Mouse (Mus musculus) MEL (cell line): ENCODE data around the gene Map3k15. TPM values are rescaled to one million over a fixed set of nuclear protein-coding genes. Genes with fewer than 3 reads are reported as not detected.

Experiments used
- DNase-seq: peaks from one replicate; pipeline ENCODE4 v3.0.0; 2011; ENCODE audit warnings: low read depth, low spot score
- H3K27ac ChIP-seq: 2 replicates; pipeline ENCODE4 v1.5.1; 2012; ENCODE audit warnings: low read depth, mild to moderate bottlenecking, control low read depth, low read length, moderate library complexity; ENCODE audit not compliant: control insufficient read depth
- H3K27me3 ChIP-seq, 2 experiments: fragments of 150-350 bp in 1 of 2; sonication (generic) in 1 of 2; 2 replicates each; pipeline ENCODE4 v1.6.1; 2012; ENCODE audit warnings: low read length in 2 of 2, mild to moderate bottlenecking in 2 of 2, improper control_type of control experiment in 1 of 2, moderate library complexity in 1 of 2; ENCODE audit not compliant: insufficient read depth in 2 of 2, control insufficient read depth in 1 of 2
- H3K36me3 ChIP-seq, 2 experiments: 2 replicates each; pipeline ENCODE4 v1.6.1; 2012 to 2014; ENCODE audit warnings: low read length in 2 of 2, improper control_type of control experiment in 1 of 2, inconsistent platforms in 1 of 2, mild to moderate bottlenecking in 1 of 2; ENCODE audit not compliant: insufficient read depth in 2 of 2, control insufficient read depth in 1 of 2
- H3K4me1 ChIP-seq, 2 experiments: fragments of 150-350 bp in 1 of 2; sonication (generic) in 1 of 2; 2 replicates each; pipeline ENCODE4 v1.6.1; 2012; ENCODE audit warnings: low read length in 2 of 2, improper control_type of control experiment in 1 of 2, mild to moderate bottlenecking in 1 of 2; ENCODE audit not compliant: insufficient read depth in 2 of 2, control insufficient read depth in 1 of 2
- H3K4me3 ChIP-seq, 2 experiments: fragments of 150-350 bp in 1 of 2; sonication (generic) in 1 of 2; 2 replicates each; pipeline ENCODE4 v1.5.1; 2012; ENCODE audit warnings: low read depth in 2 of 2, low read length in 2 of 2, mild to moderate bottlenecking in 2 of 2, moderate library complexity in 2 of 2, control low read depth in 1 of 2, improper control_type of control experiment in 1 of 2; ENCODE audit not compliant: control insufficient read depth in 1 of 2, insufficient read depth in 1 of 2
- H3K79me2 ChIP-seq: 2 replicates; pipeline ENCODE4 v1.6.1; 2012; ENCODE audit warnings: mild to moderate bottlenecking, low read length, moderate library complexity; ENCODE audit not compliant: control insufficient read depth, poor library complexity, insufficient read depth
- H3K9ac ChIP-seq: 2 replicates; pipeline ENCODE4 v1.6.1; 2012; ENCODE audit warnings: low read depth, mild to moderate bottlenecking, control low read depth, low read length, moderate library complexity; ENCODE audit not compliant: control insufficient read depth, poor library complexity, severe bottlenecking
- H3K9me3 ChIP-seq: fragments of 150-350 bp; sonication (generic); replicated peaks from 2 replicates; pipeline ENCODE4 v1.6.1; 2012; ENCODE audit warnings: mild to moderate bottlenecking, low read length, improper control_type of control experiment, moderate library complexity; ENCODE audit not compliant: insufficient read depth
- ELF1 ChIP-seq: IDR thresholded peaks from 2 replicates; pipeline ENCODE4 v1.6.1; 2014; ENCODE audit warnings: low read depth, mild to moderate bottlenecking, inconsistent platforms, low read length, improper control_type of control experiment, moderate library complexity
- EP300 ChIP-seq, 2 experiments: IDR thresholded peaks; 2 replicates each; pipeline ENCODE4 v1.6.1; 2011; ENCODE audit warnings: improper control_type of control experiment in 2 of 2, low read length in 2 of 2, low read depth in 1 of 2, mild to moderate bottlenecking in 1 of 2
- ETS1 ChIP-seq: IDR thresholded peaks from 2 replicates; pipeline ENCODE4 v1.6.1; 2012; ENCODE audit warnings: low read depth, mild to moderate bottlenecking, inconsistent platforms, low read length, improper control_type of control experiment, moderate library complexity
- GATA1 ChIP-seq: IDR thresholded peaks from 2 replicates; pipeline ENCODE4 v1.6.1; 2011; ENCODE audit warnings: low read depth, low read length, improper control_type of control experiment
- MEF2A ChIP-seq: IDR thresholded peaks from 2 replicates; pipeline ENCODE4 v1.6.1; 2014; ENCODE audit warnings: low read depth, mild to moderate bottlenecking, inconsistent platforms, low read length, improper control_type of control experiment; ENCODE audit not compliant: poor library complexity, insufficient replicate concordance, severe bottlenecking; ENCODE audit errors: extremely low read depth
- MXI1 ChIP-seq: IDR thresholded peaks from 2 replicates; pipeline ENCODE4 v1.6.1; 2011; ENCODE audit warnings: mild to moderate bottlenecking, low read depth, low read length, improper control_type of control experiment
- MYB ChIP-seq: IDR thresholded peaks from 2 replicates; pipeline ENCODE4 v1.6.1; 2011; ENCODE audit warnings: mild to moderate bottlenecking, low read depth, low read length, improper control_type of control experiment
- MYC ChIP-seq: IDR thresholded peaks from 2 replicates; pipeline ENCODE4 v1.6.1; 2011; ENCODE audit warnings: low read depth, mild to moderate bottlenecking, low read length, improper control_type of control experiment, moderate library complexity
- NELFE ChIP-seq: IDR thresholded peaks from 2 replicates; pipeline ENCODE4 v1.6.1; 2011; ENCODE audit warnings: low read depth, low read length, improper control_type of control experiment
- NRF1 ChIP-seq: IDR thresholded peaks from 2 replicates; pipeline ENCODE4 v1.6.1; 2014; ENCODE audit warnings: low read depth, mild to moderate bottlenecking, inconsistent platforms, low read length, improper control_type of control experiment, moderate library complexity; ENCODE audit not compliant: poor library complexity, insufficient read depth, severe bottlenecking
- POLR2A ChIP-seq, 2 experiments: IDR thresholded peaks; 2 replicates each; pipeline ENCODE4 v1.6.1; 2011 to 2012; ENCODE audit warnings: low read length in 2 of 2, mild to moderate bottlenecking in 2 of 2, control low read depth in 1 of 2, improper control_type of control experiment in 1 of 2, low read depth in 1 of 2, moderate library complexity in 1 of 2; ENCODE audit not compliant: control insufficient read depth in 1 of 2, insufficient read depth in 1 of 2, poor library complexity in 1 of 2
- POLR2AphosphoS5 ChIP-seq: IDR thresholded peaks from 2 replicates; pipeline ENCODE4 v1.6.1; 2012; ENCODE audit warnings: low read depth, borderline replicate concordance, mild to moderate bottlenecking, inconsistent platforms, low read length, moderate library complexity, mixed read lengths
- RAD21 ChIP-seq: IDR thresholded peaks from 2 replicates; pipeline ENCODE4 v1.6.1; 2011; ENCODE audit warnings: mild to moderate bottlenecking, low read depth, low read length, improper control_type of control experiment
- RCOR1 ChIP-seq: IDR thresholded peaks from 2 replicates; pipeline ENCODE4 v1.6.1; 2012; ENCODE audit warnings: low read depth, mild to moderate bottlenecking, inconsistent platforms, low read length, improper control_type of control experiment
- SIN3A ChIP-seq: IDR thresholded peaks from 2 replicates; pipeline ENCODE4 v1.6.1; 2012; ENCODE audit warnings: low read length, improper control_type of control experiment, inconsistent platforms
- SMC3 ChIP-seq: IDR thresholded peaks from 2 replicates; pipeline ENCODE4 v1.6.1; 2011; ENCODE audit warnings: low read depth, low read length, improper control_type of control experiment
- TBP ChIP-seq: IDR thresholded peaks from 2 replicates; pipeline ENCODE4 v1.8.0; 2011; ENCODE audit warnings: low read depth, low read length, improper control_type of control experiment
- TCF12 ChIP-seq: IDR thresholded peaks from 2 replicates; pipeline ENCODE4 v1.6.1; 2014; ENCODE audit warnings: low read depth, mild to moderate bottlenecking, inconsistent platforms, low read length, improper control_type of control experiment, moderate library complexity
- UBTF ChIP-seq: IDR thresholded peaks from 2 replicates; pipeline ENCODE4 v1.6.1; 2012; ENCODE audit warnings: low read depth, mild to moderate bottlenecking, inconsistent platforms, low read length, improper control_type of control experiment, moderate library complexity, borderline replicate concordance; ENCODE audit not compliant: insufficient read depth
- USF2 ChIP-seq, 2 experiments: IDR thresholded peaks; 2 replicates each; pipeline ENCODE4 v1.6.1; 2011 to 2012; ENCODE audit warnings: improper control_type of control experiment in 2 of 2, low read length in 2 of 2, borderline replicate concordance in 1 of 2, inconsistent platforms in 1 of 2, low read depth in 1 of 2, mild to moderate bottlenecking in 1 of 2; ENCODE audit not compliant: insufficient read depth in 1 of 2
- ZC3H11A ChIP-seq: IDR thresholded peaks from 2 replicates; pipeline ENCODE4 v1.6.1; 2012; ENCODE audit warnings: low read depth, mild to moderate bottlenecking, inconsistent platforms, low read length, improper control_type of control experiment
- ZMIZ1 ChIP-seq: IDR thresholded peaks from 2 replicates; pipeline ENCODE4 v1.6.1; 2012; ENCODE audit warnings: low read depth, mild to moderate bottlenecking, inconsistent platforms, low read length, improper control_type of control experiment, moderate library complexity
- ZNF384 ChIP-seq: IDR thresholded peaks from 2 replicates; pipeline ENCODE4 v1.6.1; 2012; ENCODE audit warnings: low read depth, mild to moderate bottlenecking, inconsistent platforms, low read length, improper control_type of control experiment
- polyA plus RNA-seq, 2 experiments: library from polyadenylated mRNA; stranded (reverse) in 1 of 2; unstranded in 1 of 2; fragments of >175 nt in 1 of 2; fragments of >200 nt in 1 of 2; gene quantifications; 2 replicates each; pipeline versions ENCODE4 v1.2.1 to v1.2.4; 2012; ENCODE audit warnings: low replicate concordance in 2 of 2, low read depth in 1 of 2; ENCODE audit not compliant: insufficient read length in 2 of 2, insufficient read depth in 1 of 2, missing spikeins in 1 of 2
- total RNA-seq: library from RNA; depleted of rRNA; stranded (reverse); fragments of 300-350 nt; gene quantifications from 2 replicates; pipeline ENCODE4 v1.2.3, GENCODE M21; 2012

The Map3k15 gene
- total and polyA plus RNA-seq, 3 experiments = 14.8 to 16.9 TPM; not detected in 1

DNA sequence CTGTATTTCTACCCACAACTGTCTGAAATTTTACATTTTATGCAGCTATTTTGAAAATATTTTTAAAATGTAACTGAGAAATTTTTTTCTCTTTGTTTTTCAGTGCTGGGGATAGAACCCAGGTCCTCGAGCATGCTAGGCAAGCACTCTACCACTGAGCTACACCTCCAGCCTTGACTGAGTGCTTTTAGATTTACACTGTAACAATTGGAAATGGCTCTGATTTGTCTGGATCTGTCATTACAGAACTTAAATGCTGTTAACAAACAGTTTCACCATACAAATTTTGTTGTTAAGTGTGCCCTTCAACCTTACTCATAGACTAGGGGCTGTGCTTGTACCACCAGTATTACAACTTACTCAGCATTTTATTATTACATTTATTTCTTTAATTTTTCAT lies 103.7 kb downstream of the Map3k15 start:
- H3K4me3 ChIP-seq = no peak overlapping the region
- peaks cover 0 to 3% of the 10 kb centered on the region in 2 experiments for H3K36me3 ChIP-seq
- H3K9ac ChIP-seq = no peak overlapping the region
- no peak overlapping the region for H3K27ac ChIP-seq
- H3K9me3 ChIP-seq = no peaks in the 10 kb centered on the region
- no peaks in the 10 kb centered on the region for H3K27me3 ChIP-seq
- no peaks in the 10 kb centered on the region for H3K79me2 ChIP-seq
- peak; percentile 59; the same call in 1 of the 2 replicates for TF ChIP-seq TBP
- TF ChIP-seq ETS1 = no peak
- no peak for TF ChIP-seq NELFE
- no peak for DNase-seq
- H3K4me1 ChIP-seq = no peaks in the 10 kb centered on the region

DNA sequence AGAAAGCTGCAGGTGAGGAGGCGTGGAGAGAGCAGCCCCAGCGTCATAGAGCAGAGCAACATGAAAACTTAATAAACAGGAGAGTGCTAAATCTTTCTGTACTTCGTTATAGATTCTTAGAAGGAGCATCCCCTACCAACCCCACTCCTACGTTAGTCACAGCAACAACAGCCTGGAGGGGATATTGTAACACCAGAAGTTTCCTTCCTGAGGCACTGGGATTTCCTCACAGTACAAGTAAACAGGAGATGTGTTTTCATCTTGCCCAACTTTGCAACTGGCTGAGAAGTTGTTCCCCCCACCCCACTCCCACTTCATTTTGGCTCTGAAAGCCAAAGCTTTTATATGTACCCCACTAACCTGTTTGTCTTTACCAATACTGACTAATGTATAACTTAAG lies 119.6 kb downstream of the Map3k15 start:
- H3K4me3 ChIP-seq = no peak overlapping the region
- no peak overlapping the region for H3K27ac ChIP-seq
- no peaks in the 10 kb centered on the region for H3K36me3 ChIP-seq
- no peaks in the 10 kb centered on the region for H3K4me1 ChIP-seq
- H3K79me2 ChIP-seq = no peaks in the 10 kb centered on the region
- no peaks in the 10 kb centered on the region for H3K27me3 ChIP-seq
- H3K9me3 ChIP-seq = no peaks in the 10 kb centered on the region
- DNase-seq = no peak
- no peak overlapping the region for H3K9ac ChIP-seq
- TF ChIP-seq EP300 (IDR thresholded peaks at IDR 0.05; ENCODE audit: low read depth in 1 of 2, low read length in 2 of 2) (no peak), POLR2A (IDR thresholded peaks at IDR 0.05; ENCODE audit: control insufficient read depth in 1 of 2, insufficient read depth in 1 of 2, low read depth in 1 of 2, low read length in 2 of 2, poor library complexity in 1 of 2) (no peak), MYB (no peak), TCF12 (no peak), ZNF384 (no peak), UBTF (no peak), ZC3H11A (no peak), MYC (no peak), ETS1 (no peak)

DNA sequence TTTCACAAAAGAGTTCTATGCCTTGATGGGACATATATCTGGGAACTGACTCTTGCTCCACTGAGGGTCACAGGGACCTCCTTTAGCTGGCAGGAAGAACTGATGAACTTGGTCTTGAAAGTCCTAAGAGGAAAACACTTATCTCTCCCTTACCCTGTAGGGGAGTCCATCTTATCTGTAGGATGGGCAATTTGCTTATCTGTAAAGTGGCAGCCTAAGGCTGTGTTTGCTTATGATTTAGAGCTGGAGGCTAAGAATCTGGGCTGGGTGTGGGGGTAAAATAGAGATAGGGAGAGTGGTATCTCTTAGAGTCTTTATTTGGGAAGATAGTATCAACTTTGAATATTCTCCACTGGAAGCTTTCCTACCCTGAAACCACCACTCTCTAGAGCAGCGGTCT lies 125.5 kb downstream of the Map3k15 start:
- Histone ChIP-seq H3K79me2 (no peaks in the 10 kb centered on the region), H3K9ac (no peak overlapping the region), H3K9me3 (no peaks in the 10 kb centered on the region), H3K4me3 (no peak overlapping the region), H3K27me3 (no peaks in the 10 kb centered on the region), H3K27ac (no peak overlapping the region), H3K36me3 (peaks cover 0 to 25% of the 10 kb centered on the region in 2 experiments; a peak in 2 of 4 replicates)
- DNase-seq = no peak
- TF ChIP-seq TCF12 (peak; percentile 67), MXI1 (no peak), NRF1 (no peak), SIN3A (no peak), RAD21 (no peak), ZMIZ1 (no peak), SMC3 (no peak), RCOR1 (peak; percentile 86), GATA1 (peak; percentile 87), POLR2AphosphoS5 (no peak), EP300 (IDR thresholded peaks at IDR 0.05; ENCODE audit: low read depth in 1 of 2, low read length in 2 of 2) (peak; percentile 73 to 77), MYB (no peak), USF2 (IDR thresholded peaks at IDR 0.05; ENCODE audit: borderline replicate concordance in 1 of 2, insufficient read depth in 1 of 2, low read depth in 1 of 2, low read length in 2 of 2) (no peak), ELF1 (no peak), MEF2A (no peak)
- TF ChIP-seq, all 39 proteins: peak for 4
- peaks cover 14 to 30% of the 10 kb centered on the region in 2 experiments for H3K4me1 ChIP-seq
